ENCODE assay signal across 8 mouse cellular contexts in genomic region chr15:99125711-99126080, GRCm38 (mm10). TPM values are rescaled to one million over a fixed set of nuclear protein-coding genes. Genes with fewer than 3 reads are reported as not detected.
DNase-seq lines count a peak whose midpoint lies in the region; ATAC-seq and TF ChIP-seq lines count a peak whose summit lies in the region.

Spats2 (plus strand) TSS chr15:99125916.

- H3K36me3 ChIP-seq in lung, embryonic 14.5 days (ENCODE audit: insufficient read depth), result no peaks in the 10 kb centered on the region
- H3K36me3 ChIP-seq in hindbrain, embryonic 10.5 days, result peaks cover 12% of the 10 kb centered on the region; the same call in 1 of the 2 replicates
- H3K36me3 ChIP-seq in liver, embryonic 12.5 days, result no peaks in the 10 kb centered on the region

- H3K4me2 ChIP-seq in lung, embryonic 14.5 days, result peak within 1 kb of the TSS; percentile 80
- peak within 1 kb of the TSS; percentile 87 for H3K4me2 ChIP-seq in liver, embryonic 12.5 days

- under 1% methylated on average over 12 of the region's 12 CpGs for WGBS in lung, embryonic 14.5 days
- WGBS in hindbrain, embryonic 10.5 days, result 2% methylated on average over 12 of the region's 12 CpGs
- WGBS in liver, embryonic 12.5 days (ENCODE audit: insufficient replicate concordance), result 3% methylated on average over 12 of the region's 12 CpGs

- peak within 1 kb of the TSS; percentile 92 for H3K9ac ChIP-seq in lung, embryonic 14.5 days
- peak within 1 kb of the TSS; percentile 82 for H3K9ac ChIP-seq in liver, embryonic 12.5 days

- TF ChIP-seq CTCF in lung, embryonic 14.5 days (IDR thresholded peaks at IDR 0.05; ENCODE audit: low read depth), result no peak

- H3K27me3 ChIP-seq in lung, embryonic 14.5 days (ENCODE audit: insufficient read depth, low read length), result no peaks in the 10 kb centered on the region
- H3K27me3 ChIP-seq in hindbrain, embryonic 10.5 days (ENCODE audit: insufficient read depth, poor library complexity, severe bottlenecking), result 0 out of 2 replicates have a peak, but pooled peaks cover 3% of the 10 kb centered on the region
- peaks cover 13% of the 10 kb centered on the region for H3K27me3 ChIP-seq in liver, embryonic 12.5 days (replicated peaks)

- H3K27ac ChIP-seq in lung, embryonic 14.5 days (ENCODE audit: low read depth), result peak within 1 kb of the TSS; percentile 94
- H3K27ac ChIP-seq in brown adipose tissue, adult 24 weeks (replicated peaks; ENCODE audit: low read depth, low read length), result peak within 1 kb of the TSS; percentile 80
- H3K27ac ChIP-seq in hindbrain, embryonic 10.5 days, result peak within 1 kb of the TSS; percentile 99
- peak within 1 kb of the TSS; percentile 79 for H3K27ac ChIP-seq in liver, embryonic 12.5 days

- no peak for DNase-seq in lung, embryonic 14.5 days
- no peak for DNase-seq in lung, postnatal 25 days (ENCODE audit: low spot score)
- no peak for DNase-seq in hindbrain, embryonic 10.5 days (ENCODE audit: low spot score)
- no peak for DNase-seq in cerebellum, adult 11-12 months
- DNase-seq in kidney, postnatal 25 days, result no peak
- DNase-seq in natural killer cell, adult 2 months (ENCODE audit: low spot score in 2 of 2), result no peak

- H3K4me1 ChIP-seq in lung, embryonic 14.5 days (ENCODE audit: insufficient read depth), result peaks cover 3% of the 10 kb centered on the region; the same call in 1 of the 2 replicates
- no peaks in the 10 kb centered on the region for H3K4me1 ChIP-seq in brown adipose tissue, adult 24 weeks (ENCODE audit: control insufficient read depth, insufficient read depth, insufficient read length, low read length)
- peaks cover 38% of the 10 kb centered on the region for H3K4me1 ChIP-seq in hindbrain, embryonic 10.5 days (replicated peaks)
- H3K4me1 ChIP-seq in liver, embryonic 12.5 days, result peaks cover 55% of the 10 kb centered on the region

- H3K9me3 ChIP-seq in lung, embryonic 14.5 days (ENCODE audit: low read depth, low read length), result no peaks in the 10 kb centered on the region
- no peaks in the 10 kb centered on the region for H3K9me3 ChIP-seq in hindbrain, embryonic 10.5 days
- H3K9me3 ChIP-seq in liver, embryonic 12.5 days (replicated peaks), result no peaks in the 10 kb centered on the region

- peak within 1 kb of the TSS; percentile 78 for H3K4me3 ChIP-seq in lung, embryonic 14.5 days (ENCODE audit: low read depth, low read length)
- H3K4me3 ChIP-seq in brown adipose tissue, adult 24 weeks (ENCODE audit: insufficient read depth, low read depth, low read length), result peak within 1 kb of the TSS; percentile 98
- H3K4me3 ChIP-seq in hindbrain, embryonic 10.5 days, result peak within 1 kb of the TSS; percentile 86
- peak within 1 kb of the TSS; percentile 80 for H3K4me3 ChIP-seq in liver, embryonic 12.5 days

- ATAC-seq in lung, embryonic 14.5 days (ENCODE audit: insufficient read depth), result no peak
- ATAC-seq in liver, embryonic 12.5 days, result no peak; the same call in 1 of the 2 replicates

RNA-seq across cellular contexts. Expression of gene Spats2, which starts in this region (rescaled TPM):
- 39.7 and 39.8 TPM in 2 replicates for polyA plus RNA-seq in lung, embryonic 14.5 days (2014; fragmentation: Nextera tagmentation; extraction: Ambion mirVana)
- polyA plus RNA-seq in brown adipose tissue, adult 24 weeks (2012; ENCODE audit: insufficient read depth, insufficient read length, missing spikeins), result 8.5 and 10.9 TPM in 2 replicates
- polyA plus RNA-seq in hindbrain, embryonic 10.5 days (2016; fragmentation: Nextera tagmentation; extraction: Ambion mirVana), result 58.4 and 62.6 TPM in 2 replicates
- polyA plus RNA-seq in liver, embryonic 12.5 days (2016; fragmentation: Nextera tagmentation; extraction: Ambion mirVana), result 23.6 and 23.8 TPM in 2 replicates
